Mouse (Mus musculus) megakaryocyte progenitor cell, adult 5-6 weeks (primary cell): ENCODE measurements around the gene Tac4. TPM values are rescaled to one million over a fixed set of nuclear protein-coding genes. Genes with fewer than 3 reads are reported as not detected.

Source experiments
- ATAC-seq: replicated peaks from 2 replicates; pipeline ENCODE4 v1.8.0; 2016; ENCODE audit warnings: mild to moderate bottlenecking, moderate TSS enrichment, inconsistent platforms; ENCODE audit not compliant: poor library complexity
- total RNA-seq, 2 experiments: library from RNA; stranded (forward) in 1 of 2; stranded (reverse) in 1 of 2; fragments of 157-497, 149-512 nt in 1 of 2; fragments of 200-1000 nt in 1 of 2; gene quantifications; 2 replicates each; pipeline versions ENCODE4 v1.2.3 to v1.2.4; 2015 to 2017

Tac4 gene
- total RNA-seq, 2 experiments from 2014 or later, result not detected

DNA sequence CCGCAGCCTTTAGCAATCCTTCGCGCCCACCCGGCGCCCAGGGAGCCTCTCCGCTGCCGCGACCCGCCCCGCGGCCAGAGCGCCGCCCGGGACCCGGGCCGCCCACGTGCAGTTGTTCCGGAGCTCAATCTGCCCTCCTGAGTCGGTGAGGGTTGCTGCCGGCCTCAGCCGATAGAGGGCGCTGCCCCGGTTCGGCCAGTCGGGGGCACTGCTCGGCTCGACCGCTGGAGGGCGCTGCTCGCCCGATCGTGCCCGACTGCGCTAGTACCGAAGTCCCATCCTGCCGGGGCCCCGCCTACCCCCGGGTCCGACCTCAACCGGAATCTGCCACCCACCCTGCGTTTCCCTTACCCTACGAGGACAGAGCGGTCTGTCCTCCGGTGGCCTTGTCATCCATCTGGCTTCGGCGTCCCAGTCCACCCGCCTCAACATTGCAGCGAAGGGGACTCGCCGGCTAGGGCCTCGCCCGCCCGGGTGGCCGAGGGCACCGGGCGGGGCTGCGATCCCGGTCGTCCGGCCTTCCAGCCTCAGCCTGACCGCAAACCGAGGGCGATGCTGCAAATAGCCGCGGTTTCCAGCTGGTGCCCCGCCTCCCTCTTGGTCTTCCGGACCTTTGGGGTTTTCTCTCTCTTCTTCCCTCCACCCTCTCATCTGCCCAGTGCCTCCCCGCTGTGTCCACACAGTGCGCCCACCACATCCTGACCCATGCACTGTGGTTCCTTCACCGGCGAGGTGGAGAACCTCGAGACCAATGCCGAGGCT lies 2.1 kb upstream of the Tac4 start:
- peak; percentile 75 for ATAC-seq

DNA sequence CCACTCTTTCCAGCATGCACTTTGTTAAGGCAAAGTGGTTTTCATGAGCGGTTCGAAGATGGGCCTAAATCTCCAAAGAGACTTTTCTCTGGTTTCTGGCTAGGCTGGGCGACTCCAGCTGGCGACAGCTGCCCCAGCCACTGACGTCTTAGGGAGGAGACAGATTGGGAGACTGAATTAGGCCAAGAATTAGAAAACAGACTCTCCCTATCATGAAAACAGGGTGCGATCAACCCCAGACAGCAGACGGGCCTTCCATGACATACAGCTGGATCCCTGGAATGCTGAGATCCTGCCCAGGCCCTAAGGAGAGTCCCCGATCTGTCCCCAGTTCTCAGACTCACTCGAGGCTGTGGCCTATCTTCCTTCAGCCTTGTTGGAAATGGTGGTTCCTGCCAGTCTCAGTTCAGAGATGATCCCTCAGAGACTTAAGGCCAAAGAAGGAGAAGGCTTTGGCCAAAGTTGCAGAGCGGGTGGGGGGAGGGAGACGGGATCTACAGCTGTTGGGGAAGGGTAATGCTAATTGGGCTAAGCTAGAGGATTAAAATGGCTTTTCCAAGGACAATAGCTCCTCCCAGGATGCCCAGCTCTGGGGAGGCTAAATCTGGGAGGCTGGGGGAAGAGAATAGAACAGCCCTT lies 2.6 kb downstream of the Tac4 start:
- no peak for ATAC-seq

DNA sequence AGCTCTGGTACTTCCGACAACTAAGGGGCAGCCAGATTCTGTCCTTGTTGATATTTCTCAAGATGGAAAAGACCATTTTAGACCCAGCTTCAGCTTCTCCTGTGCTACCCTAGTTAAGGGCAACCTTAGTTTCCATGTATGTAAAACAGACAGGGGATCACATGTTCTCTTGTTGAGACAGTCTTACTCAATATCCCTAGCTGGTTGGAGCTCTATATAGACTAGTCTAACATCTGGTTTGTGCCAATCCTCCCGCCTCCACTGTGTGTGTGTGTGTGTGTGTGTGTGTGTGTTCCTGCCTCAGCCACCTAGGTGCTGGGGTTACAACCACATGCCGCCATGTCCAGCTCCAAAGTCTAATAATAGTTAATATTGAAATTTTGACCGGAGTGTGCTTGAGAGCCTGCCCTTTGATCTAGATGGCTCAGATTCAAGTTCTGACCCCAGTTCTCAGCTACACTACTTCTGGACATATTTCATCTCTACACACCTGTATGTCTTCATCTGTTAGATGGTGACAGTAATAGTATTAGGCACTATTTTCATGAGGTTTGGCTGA lies 3.2 kb downstream of the Tac4 start:
- ATAC-seq, result no peak

DNA sequence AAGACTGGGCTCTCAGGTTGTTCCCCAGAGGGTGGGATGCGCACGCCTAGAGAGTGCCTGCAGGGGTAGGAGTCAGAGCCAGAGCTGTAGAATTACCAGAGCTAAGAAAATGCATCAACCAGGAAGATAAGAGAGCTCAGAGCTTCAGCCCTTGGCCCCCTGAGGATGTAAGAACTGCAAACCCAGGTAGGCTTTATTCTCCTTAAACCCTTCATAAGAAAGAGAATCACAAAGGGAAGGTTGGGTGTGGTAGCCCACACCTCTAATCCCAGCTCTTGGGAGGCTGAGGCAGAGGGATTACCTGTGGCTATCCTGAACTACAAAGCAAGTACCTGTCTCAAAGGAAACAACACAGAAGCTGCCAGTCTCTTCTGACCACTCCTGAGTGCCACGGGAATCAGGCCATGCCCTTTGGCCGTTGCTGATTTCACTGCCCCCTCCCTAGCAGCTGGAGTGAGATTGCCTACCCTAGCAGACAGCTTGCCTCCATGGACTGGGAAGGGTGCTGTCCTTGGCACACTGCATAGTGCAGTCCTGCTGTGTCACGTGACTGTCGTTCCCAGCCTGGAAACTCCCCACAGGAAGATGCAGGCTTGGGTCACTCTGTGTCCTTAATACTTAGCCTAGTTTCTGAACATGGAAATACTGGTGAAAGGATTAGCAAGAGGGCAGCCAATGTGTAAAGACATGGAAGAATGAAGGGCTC lies 5.4 kb downstream of the Tac4 start:
- no peak for ATAC-seq

DNA sequence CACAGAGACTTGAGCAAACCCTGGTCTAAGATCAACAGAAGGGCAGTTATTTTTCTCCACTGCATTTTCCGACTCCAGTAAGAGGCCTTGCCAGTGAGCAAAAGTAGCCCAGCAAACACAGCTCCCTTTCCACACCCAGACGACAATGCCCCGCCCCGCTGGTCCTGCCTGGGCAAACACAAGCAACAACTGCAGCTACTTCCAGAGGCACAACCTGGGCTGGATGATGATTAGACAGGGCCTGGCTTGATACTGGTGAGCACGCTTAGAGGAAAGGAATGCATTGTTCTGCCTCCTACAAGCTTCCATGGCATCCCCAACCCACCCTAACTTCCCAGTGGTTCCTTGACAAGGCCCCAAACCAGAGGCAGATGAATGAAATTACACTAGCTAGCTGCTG lies 12.3 kb downstream of the Tac4 start:
- no peak for ATAC-seq

DNA sequence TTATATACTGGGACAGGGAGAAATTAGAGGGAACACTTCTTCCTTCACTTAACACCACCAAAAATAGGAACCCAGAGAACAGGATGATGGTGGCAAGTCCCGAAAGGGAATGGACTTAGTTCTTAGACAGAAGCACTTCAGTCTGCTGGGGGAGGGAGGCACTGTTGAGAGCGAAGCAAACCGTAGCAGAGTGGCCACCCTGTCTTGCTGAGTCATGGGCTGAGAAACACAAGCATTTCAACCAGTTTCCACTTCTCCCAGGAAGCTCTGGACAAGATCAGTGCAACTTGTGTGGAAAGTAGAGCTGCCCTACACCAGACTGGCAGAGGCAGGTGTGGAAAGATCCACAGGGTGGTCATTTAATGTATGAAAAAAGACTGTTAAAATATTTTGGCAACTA lies 13.3 kb downstream of the Tac4 start:
- ATAC-seq, result no peak

DNA sequence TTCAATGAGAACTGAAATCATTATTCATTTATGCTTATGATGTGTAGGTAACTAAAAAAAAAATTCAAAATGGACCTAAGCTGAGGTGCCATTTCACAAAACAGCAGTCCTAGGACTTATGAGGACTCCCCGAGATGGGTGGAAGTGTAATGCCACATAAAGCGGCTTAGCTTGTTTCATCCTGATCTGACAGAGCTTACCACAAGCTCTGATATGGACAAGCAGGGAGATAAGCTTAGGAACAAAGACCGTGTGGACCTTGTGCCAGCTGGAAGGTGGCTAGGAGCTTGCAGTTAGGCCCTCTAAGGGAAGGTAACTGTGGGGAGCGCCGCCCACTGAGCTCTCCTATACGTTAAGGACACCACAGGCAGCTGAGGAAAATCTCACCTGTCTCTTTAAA lies 14.7 kb downstream of the Tac4 start:
- no peak for ATAC-seq

DNA sequence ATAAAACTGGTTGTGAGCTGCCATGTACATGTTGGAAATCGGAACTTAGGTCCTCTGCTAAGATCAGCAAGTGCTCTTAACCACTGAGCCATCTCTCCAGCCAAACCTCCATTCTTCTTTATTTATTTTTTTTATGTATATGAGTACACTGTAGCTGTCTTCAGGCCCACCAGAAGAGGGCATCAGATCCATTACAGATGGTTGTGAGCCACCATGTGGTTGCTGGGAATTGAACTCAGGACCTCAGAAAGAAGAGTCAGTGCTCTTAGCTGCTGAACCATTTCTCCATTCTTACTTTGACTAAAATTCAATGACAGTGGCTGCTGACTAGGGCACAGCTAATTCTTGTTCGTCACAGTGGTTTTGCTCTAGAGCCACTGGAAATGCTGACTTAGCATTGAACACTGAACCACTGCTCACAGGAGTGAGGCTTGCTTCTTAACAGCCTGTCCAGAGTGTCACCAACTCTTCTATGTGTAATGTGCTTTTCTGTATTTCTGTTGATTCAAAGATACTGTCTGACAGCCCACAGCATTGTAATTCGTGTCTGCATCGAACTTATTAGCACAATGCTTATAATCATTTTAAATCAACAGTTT lies 17.8 kb downstream of the Tac4 start:
- ATAC-seq, result no peak

DNA sequence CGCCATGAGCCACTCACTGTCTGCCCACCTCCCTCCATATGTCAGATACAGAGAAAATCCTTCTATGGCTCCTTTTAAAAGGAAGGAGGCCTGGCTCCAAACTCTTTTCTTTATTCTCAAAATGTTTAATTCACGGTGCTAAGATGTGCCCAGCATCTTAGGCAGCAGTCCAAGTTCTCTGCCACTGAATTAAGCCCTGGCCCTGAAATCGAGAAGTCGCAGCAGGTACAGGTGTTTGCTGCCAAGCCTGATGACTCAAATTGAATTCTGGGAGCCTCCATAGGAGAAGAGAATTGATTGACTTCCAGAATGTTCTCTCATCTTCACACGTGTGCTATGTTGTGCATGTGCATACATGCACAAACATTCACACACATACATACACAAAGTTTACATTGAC lies 21.0 kb downstream of the Tac4 start:
- ATAC-seq, result no peak

DNA sequence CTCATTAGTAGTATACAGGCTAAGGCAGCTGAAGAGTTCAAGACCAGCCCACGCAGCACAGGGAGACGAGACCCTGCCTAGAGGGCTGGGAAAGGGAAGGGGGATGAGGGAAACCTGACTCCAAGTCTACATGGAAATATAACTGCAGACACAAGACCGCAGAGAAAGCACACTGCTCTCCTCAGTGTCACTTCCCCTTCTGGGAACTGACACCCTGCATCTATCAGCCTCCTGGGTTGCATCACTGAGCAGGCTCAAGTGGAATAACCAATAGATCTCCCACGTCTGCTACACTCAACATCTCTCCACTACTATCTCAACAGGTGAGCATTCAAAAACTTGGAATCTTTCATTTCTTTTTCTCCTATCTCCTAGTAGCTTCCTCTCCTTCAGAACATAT lies 30.7 kb downstream of the Tac4 start:
- peak; percentile 92 for ATAC-seq

DNA sequence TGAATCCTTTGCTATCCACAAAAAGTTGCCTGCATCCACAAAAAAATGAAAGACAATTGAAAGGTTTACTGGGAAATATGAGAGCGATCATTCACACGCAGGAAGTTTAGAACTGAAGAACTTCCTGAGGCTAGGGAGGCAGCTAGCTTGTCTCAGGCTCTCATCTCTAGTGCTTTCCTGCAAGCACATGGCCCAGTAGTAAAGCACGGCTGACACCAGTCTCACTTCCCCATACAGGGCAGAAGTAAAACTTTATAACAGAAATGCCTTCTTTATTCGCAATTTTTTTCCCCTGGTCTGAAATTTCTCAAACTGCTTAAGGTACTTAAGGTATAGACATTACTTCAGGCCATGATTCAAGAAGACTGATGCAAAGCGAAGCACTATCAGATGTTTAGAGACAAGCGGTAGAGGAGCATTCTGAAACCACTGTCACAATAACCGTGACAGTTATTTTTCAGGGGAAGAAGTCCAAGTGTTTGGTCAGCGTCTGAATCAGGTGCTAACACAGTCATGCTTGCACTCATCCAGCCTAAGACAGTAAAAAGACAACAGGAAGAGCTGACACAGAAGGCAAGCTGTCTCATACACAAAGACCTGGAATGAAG lies 31.8 kb downstream of the Tac4 start:
- ATAC-seq, result peak; percentile 75

DNA sequence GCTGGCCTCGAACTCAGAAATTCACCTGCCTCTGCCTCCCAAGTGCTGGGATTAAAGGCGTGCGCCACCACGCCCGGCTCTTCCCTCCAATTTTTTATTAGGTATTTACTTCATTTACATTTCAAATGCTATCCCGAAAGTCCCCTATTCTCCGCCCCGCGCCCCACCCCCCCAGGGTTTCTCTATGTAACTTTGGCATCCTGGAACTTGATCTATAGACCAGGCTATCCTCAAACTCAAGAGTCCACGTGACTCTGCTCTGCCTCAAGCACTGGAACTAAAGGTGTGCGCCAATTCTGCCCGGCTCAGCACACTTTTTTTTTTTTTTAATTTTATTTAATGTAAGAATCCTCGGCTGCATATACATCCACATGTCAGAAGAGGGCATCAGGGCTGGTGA lies 34.4 kb downstream of the Tac4 start:
- no peak for ATAC-seq

DNA sequence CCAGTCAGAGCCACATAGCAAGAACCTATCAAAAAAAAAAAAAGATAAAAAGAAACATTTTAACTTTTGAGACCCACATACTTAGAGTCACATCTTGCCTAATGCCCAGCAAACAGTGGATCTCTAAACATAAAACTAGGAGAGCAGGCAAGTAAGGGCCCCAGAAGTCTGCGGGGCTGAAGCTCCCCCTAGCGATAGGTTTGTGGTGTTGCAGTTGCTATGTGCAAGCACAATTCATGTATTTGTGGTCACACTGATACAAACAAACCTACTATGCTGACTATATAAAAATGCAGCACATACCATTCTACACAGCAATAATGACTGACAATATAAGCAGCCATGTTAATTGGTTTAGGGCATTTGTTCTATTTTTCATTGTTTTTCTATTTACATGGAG lies 36.8 kb downstream of the Tac4 start:
- peak; percentile 93 for ATAC-seq

DNA sequence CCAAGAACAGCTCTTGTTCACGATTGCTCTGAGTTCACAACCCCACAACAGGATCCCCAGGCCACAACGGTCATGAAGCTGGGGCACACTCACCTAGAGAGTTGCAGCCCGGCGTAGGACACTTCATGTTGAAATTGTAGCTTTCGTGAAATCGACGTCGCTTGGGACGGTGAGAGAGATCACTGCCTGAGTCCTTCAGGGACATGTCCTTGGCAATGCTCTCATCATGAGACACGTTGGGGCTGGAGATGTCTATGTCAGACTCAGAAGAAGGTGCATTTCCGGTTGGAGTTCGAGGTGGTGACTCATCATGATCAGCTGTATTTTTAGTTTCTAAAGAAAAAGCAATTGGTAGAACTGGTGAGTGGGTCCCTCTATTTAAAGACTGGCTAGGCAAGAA lies 38.6 kb downstream of the Tac4 start:
- ATAC-seq, result no peak

DNA sequence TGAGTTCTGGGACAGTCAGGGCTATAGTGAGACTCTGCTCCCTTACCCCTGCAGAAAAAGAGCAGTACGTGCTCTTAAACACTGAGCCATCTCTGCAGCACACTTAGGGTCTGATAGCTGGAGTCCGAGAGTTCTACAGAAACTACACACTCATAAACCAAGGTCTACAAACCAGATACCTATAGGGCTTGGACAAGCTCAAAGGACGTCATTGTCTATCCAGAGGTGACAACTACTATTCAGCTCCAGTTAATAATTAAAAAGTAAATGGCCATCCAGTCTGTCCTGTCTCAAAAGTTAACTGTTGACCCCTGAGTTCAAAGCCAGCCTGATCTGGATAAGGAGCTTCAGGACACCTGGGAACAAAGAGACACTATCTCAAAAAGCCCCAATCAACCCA lies 40.4 kb downstream of the Tac4 start:
- no peak for ATAC-seq

DNA sequence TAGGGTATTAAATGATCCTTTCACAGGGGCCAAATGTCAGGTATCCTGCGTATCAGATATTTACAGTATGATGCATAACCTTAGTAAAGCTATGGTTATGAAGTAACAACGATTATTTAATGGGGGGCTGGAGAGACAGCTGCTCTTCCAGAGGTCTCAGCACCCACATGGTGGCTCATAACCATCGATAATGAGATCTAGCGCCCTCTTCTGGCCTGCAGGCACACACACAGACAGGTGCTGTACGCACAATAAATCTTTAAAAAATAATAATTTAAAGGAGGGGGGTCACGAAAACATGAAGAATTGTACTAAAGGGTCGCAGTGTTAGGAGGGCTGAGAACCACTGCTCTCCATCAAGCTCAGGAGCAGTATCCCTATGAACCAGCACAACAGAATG lies 44.3 kb downstream of the Tac4 start:
- no peak for ATAC-seq

DNA sequence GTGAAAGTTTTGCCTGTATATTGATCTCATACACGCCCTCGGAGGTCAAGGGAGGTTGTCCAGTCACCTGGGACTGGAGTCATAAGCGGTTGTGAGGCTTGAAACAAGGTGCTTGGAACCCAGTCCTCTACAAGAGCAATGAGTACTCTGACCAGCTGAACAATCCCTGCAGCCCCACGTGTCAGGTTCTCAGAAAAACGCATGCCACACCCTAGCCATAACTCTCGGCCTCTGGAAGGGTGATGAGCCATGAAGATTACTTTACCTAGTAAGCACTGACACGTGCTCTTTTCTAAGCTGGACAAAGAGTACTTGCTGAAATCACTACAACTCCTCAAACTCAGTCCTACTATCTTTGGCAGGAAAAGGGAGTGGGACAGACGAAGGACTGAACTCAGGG lies 46.2 kb downstream of the Tac4 start:
- no peak for ATAC-seq

DNA sequence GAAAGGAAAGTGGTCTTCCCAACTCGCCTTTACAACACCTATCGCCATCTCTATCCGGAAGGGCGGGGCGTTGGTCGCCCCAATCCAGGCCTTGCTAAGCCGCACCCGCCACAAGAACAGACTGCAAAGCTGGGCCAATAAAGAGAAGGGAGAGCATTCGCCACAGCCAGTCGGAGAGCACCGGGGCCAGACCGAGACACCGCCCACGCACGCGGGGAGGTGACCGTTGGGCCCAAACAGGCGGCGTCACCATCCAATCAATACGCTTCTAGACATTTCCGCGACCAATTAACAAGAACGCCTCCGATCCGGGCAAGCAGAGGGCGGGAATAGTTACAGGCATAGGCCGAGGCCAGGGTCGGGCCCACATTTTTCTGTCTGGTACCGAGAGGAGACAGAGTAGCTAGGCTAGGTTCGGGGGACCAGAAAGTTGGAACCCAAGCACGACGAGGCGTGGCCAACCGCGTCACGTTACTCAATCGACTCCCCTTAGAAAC lies 48.2 kb downstream of the Tac4 start:
- peak; percentile 90 for ATAC-seq

DNA sequence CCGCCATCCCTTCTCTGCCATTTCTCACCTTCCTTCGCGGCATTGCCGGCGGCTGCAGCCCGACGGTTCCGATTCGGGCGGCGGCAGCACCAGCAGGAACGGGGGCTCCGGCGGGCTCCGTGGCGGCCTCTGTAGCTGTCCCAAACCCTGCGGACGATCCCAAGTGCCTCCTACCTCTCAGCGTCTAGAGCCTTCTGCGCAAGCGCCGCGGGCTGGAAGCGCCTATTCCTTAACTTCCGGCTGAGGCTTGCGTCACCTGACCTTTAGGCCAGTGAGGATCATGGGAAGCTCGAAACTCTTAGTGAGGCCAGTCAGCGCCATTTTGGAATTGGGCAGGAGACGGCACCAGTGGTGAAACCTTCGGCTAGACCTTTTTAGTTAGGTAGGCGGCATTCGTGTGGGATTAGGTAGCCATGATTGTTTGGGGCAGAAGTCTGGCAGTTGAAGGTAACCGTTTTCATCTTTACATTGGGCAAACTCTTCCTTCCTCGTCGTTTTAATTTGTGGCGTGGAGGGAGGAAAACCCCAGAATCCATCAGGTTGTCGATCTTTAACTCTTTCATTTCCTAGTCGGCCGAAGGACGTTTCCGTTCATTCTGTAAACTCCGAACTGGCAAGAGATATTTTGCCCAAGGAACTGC lies 48.8 kb downstream of the Tac4 start, which contains the start of gene Kat7:
Gene Kat7, minus strand, starts transcription at position 240 of the 641 bp plus-strand sequence.
- ATAC-seq, result peak; percentile 82
